Mouse (Mus musculus): ENCODE results near the gene Cops9.

- TF ChIP-seq CTCF (IDR thresholded peaks at IDR 0.05; ENCODE audit: insufficient read depth, low read length): no peak
- TF ChIP-seq POLR2A (IDR thresholded peaks at IDR 0.05; ENCODE audit: borderline replicate concordance, extremely low read depth, low read depth, low read length): no peak
Observed at GRCm38 (mm10) chr1:92605482-92605881, 36.3 kb downstream of the Cops9 start, which contains the start of gene Olfr1410.

Measured in lung, adult 2 months (tissue).